12 mouse cellular contexts compared by ENCODE assay signal in genomic region chr1:159773671-159774070, GRCm38 (mm10).
DNase-seq lines count a peak whose midpoint lies in the region; ATAC-seq and TF ChIP-seq lines count a peak whose summit lies in the region.
"Had no signal": no experiment of that assay in that cellular context is flagged by ENCODE, and none has a peak within 500 bp of the region (broad histone marks: within the 10 kb centered on the region; RNA-seq: fewer than 3 reads in every experiment).

No protein-coding gene starts in this region.

- no peaks in the 10 kb centered on the region for H3K9me3 ChIP-seq in intestine, postnatal 0 days (ENCODE audit: control insufficient read depth)

- H3K27me3 ChIP-seq in intestine, postnatal 0 days (replicated peaks; ENCODE audit: control insufficient read depth, insufficient read depth, low read length), result no peaks in the 10 kb centered on the region

- peak; percentile 5 for DNase-seq in lung, postnatal 10 days
- no peak for DNase-seq in lung, adult 2 months
- peak; percentile 49 to 52 for DNase-seq in frontal cortex, postnatal 25 days (ENCODE audit: low spot score in 2 of 2)
- peak; percentile 48 to 88 for DNase-seq in left cerebral cortex, adult 8-10 months (ENCODE audit: low spot score in 2 of 2)
- peak; percentile 50 for DNase-seq in right cerebral cortex, postnatal 25 days
- DNase-seq: gastrocnemius, postnatal 10 days; lung, postnatal 14 days; spleen, adult 18-20 months; thymus, adult 2 months had no signal

- no peak for TF ChIP-seq CTCF in lung, adult 2 months (IDR thresholded peaks at IDR 0.05; ENCODE audit: insufficient read depth, low read length)
- no peak for TF ChIP-seq CTCF in intestine, postnatal 0 days (IDR thresholded peaks at IDR 0.05; ENCODE audit: low read depth)

- H3K4me2 ChIP-seq in intestine, postnatal 0 days (replicated peaks; ENCODE audit: low read depth), result no peak overlapping the region

- ATAC-seq in monocyte, adult 5-6 weeks (replicated peaks; ENCODE audit: insufficient number of reproducible peaks, low FRiP score, low TSS enrichment, poor library complexity, severe bottlenecking), result no peak
- ATAC-seq in intestine, postnatal 0 days, result no peak

- no peak overlapping the region for H3K9ac ChIP-seq in intestine, postnatal 0 days (ENCODE audit: low read depth, low read length)

- H3K36me3 ChIP-seq in intestine, postnatal 0 days (ENCODE audit: control insufficient read depth, insufficient read depth), result no peaks in the 10 kb centered on the region

- WGBS in lung, adult 2 months, result 66% methylated on average over 12 of the region's 12 CpGs
- 74% methylated on average over 12 of the region's 12 CpGs for WGBS in intestine, postnatal 0 days

- no peak overlapping the region for H3K27ac ChIP-seq in intestine, postnatal 0 days (ENCODE audit: low read depth, low read length)
- H3K27ac ChIP-seq: kidney, postnatal 0 days had no signal

- TF ChIP-seq POLR2A in lung, adult 2 months (IDR thresholded peaks at IDR 0.05; ENCODE audit: borderline replicate concordance, extremely low read depth, low read depth, low read length), result no peak

- H3K4me1 ChIP-seq in lung, adult 2 months (ENCODE audit: control insufficient read depth, insufficient read depth, low read length), result no peaks in the 10 kb centered on the region
- H3K4me1 ChIP-seq in intestine, postnatal 0 days (replicated peaks; ENCODE audit: control insufficient read depth, insufficient read depth, low read length), result no peaks in the 10 kb centered on the region

- no peak overlapping the region for H3K4me3 ChIP-seq in lung, adult 2 months (replicated peaks; ENCODE audit: extremely low read depth, low read depth, low read length)
- H3K4me3 ChIP-seq in intestine, postnatal 0 days (ENCODE audit: low read depth, low read length), result no peak overlapping the region
